Mouse (Mus musculus) subcutaneous adipose tissue, adult 2 months (tissue): ENCODE data around the gene Gm4491. TPM values are rescaled to one million over a fixed set of nuclear protein-coding genes. Genes with fewer than 3 reads are reported as not detected.

ENCODE experiments used
- polyA plus RNA-seq: library from polyadenylated mRNA; depleted of rRNA; stranded (reverse); fragments of >200 nt; gene quantifications from 2 replicates; pipeline ENCODE4 v1.2.3, GENCODE M21; 2012; ENCODE audit warnings: low replicate concordance; rRNA removed

Gene Gm4491
- polyA plus RNA-seq: not detected in 2 replicates

GRCm38 (mm10) chr14:57115823-57116544 lies at the start of gene Gm4491:
Gm4491 (minus strand) TSS chr14:57115883.

GRCm38 (mm10) chr14:57133161-57133661 lies 17.5 kb upstream of the Gm4491 start, which contains the start of gene Gjb6:
Gjb6 (minus strand) TSS chr14:57133611.

GRCm38 (mm10) chr14:57104106-57105023 lies 11.3 kb downstream of the Gm4491 start, which contains the start of gene Gjb2:
Gjb2 (minus strand) TSS chr14:57104702.

Other genes starting within 250 kb of the Gm4491 start
- gene Zmym2, start 229.2 kb downstream of the Gm4491 start, polyA plus RNA-seq: 8.0 and 13.6 TPM in 2 replicates
- gene Gja3, start 57.8 kb downstream of the Gm4491 start, polyA plus RNA-seq: 0.82 TPM in 1 of 2 replicates, not detected in the other
- gene Gjb2, start 11.2 kb downstream of the Gm4491 start, polyA plus RNA-seq: 0.13 and 18.2 TPM in 2 replicates
- 1.0 TPM in 1 of 2 replicates, not detected in the other for gene Gjb6, start 17.7 kb upstream of the Gm4491 start, polyA plus RNA-seq